Mouse (Mus musculus): ENCODE results near the gene Bcl2l2. TPM values are rescaled to one million over a fixed set of nuclear protein-coding genes. Genes with fewer than 3 reads are reported as not detected.
A peak's percentile ranks its signal among the peaks of the same experiment; 100 is the strongest.

Bcl2l2 gene
- polyA plus RNA-seq, 1 experiment: 20.5 TPM

DNA sequence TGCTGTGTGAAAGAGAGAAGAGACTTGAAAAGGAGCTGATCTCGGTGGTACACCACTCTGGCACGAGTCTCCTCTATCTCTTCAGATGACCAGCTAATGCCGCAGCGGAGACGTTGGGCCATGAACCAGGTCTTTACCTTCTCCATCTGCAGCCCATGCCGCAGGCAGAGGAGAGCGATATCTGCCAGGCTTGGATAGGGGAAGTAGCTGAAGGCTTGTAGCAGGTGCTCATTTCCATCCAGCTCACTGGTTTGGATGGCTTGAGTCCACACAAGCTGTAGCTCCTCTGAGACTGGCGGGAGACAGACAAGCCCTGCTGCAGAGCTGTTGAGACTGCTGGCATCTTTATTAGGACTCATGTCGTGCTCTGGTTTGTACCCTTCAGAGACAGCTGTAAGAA, 25.3 kb upstream of the Bcl2l2 start:
- Histone ChIP-seq H3K79me2 (ENCODE audit: control insufficient read depth, insufficient read depth) (no peaks in the 10 kb centered on the region), H3K4me2 (ENCODE audit: low read depth) (no peak overlapping the region), H3K4me3 (no peak overlapping the region), H3K36me3 (ENCODE audit: control insufficient read depth, insufficient read depth) (no peaks in the 10 kb centered on the region), H3ac (ENCODE audit: control insufficient read depth, insufficient read length) (no peak overlapping the region), H3K27me3 (ENCODE audit: control insufficient read depth, insufficient read depth, insufficient read length) (no peaks in the 10 kb centered on the region)
- TF ChIP-seq MYOD1 (IDR thresholded peaks at IDR 0.05; ENCODE audit: control insufficient read depth in 1 of 3, insufficient read length in 2 of 3, low read depth in 2 of 3) (peak in 2 of 3 experiments; percentile 18 to 65), CEBPB (IDR thresholded peaks at IDR 0.05; ENCODE audit: insufficient read depth, poor library complexity, severe bottlenecking) (no peak), MYOG (IDR thresholded peaks at IDR 0.05; ENCODE audit: control insufficient read depth in 1 of 3, insufficient read depth in 1 of 3, insufficient read length in 2 of 3, low read depth in 2 of 3) (no peak)

DNA sequence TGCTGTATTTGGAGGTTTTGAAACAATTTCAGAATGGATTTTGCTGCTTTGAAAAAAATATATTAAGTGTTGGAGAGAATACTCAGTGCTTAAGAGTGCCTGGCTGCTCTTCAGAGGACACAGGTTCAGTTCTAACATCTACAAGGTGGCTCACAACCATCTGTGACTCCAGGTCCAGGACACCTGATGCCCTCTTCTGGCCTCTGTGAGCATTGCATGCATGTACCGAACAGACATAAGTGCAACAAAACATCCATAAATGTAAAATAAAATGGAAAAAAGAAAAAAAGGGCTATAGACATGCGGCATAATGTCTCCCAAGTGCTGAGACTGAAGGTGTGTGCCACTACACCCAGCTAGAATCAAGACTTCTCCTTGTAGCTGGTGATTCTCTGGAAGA, 22.7 kb upstream of the Bcl2l2 start:
- Histone ChIP-seq H3K79me2 (ENCODE audit: control insufficient read depth, insufficient read depth) (no peaks in the 10 kb centered on the region), H3K4me2 (ENCODE audit: low read depth) (no peak overlapping the region), H3ac (ENCODE audit: control insufficient read depth, insufficient read length) (no peak overlapping the region), H3K36me3 (ENCODE audit: control insufficient read depth, insufficient read depth) (no peaks in the 10 kb centered on the region), H3K4me3 (no peak overlapping the region), H3K27me3 (ENCODE audit: control insufficient read depth, insufficient read depth, insufficient read length) (no peaks in the 10 kb centered on the region)
- no peak for TF ChIP-seq TCF12 (IDR thresholded peaks at IDR 0.05; ENCODE audit: insufficient read depth, poor library complexity, severe bottlenecking)
- TF ChIP-seq MAX (IDR thresholded peaks at IDR 0.05; ENCODE audit: low read depth): no peak
- no peak for TF ChIP-seq E2F4 (IDR thresholded peaks at IDR 0.05; ENCODE audit: insufficient read depth)
- TF ChIP-seq MYOG (IDR thresholded peaks at IDR 0.05; ENCODE audit: control insufficient read depth in 1 of 3, insufficient read depth in 1 of 3, insufficient read length in 2 of 3, low read depth in 2 of 3): no peak

DNA sequence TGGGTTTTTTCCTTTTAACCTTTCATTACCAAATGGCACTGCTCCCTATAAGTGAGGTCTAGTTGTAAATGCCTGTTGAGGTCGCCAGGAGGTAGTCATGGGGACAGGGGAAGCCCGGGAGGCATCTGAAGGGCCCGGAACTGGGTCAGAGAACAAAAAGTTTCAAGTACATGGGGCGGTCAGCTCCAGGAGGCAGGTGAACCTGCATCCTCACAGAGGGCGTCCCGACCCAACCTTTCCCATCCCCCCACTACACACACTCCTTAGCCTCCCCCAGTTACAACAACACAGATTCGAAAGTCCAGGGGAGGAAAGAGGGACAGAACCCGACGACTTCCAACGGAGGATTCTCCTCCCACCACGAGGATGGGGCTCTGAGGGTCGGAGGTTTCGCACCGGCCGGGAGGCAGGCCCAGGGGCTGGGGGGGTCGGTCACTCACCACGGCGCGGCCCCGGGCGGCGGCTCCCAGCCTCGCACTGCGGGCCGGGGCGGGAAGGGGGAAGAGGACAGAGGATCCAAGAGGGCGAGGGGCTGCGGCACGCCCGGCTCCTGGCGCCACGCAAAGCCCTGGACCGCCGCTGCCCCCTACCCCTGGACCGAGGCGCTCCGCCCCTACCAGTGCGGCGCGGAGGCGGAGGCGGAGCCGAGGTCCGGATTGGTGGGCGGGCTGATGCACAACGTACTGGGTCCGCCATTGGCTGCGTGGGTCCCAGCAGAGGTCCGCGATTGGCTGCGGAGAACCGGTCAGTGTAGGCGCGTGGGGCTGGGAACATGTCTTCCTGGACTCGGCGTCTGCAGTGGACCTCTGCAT, 19.5 kb upstream of the Bcl2l2 start:
- Histone ChIP-seq H3ac (ENCODE audit: control insufficient read depth, insufficient read length) (peak overlapping the region; percentile 43), H3K4me2 (ENCODE audit: low read depth) (peak overlapping the region; percentile 99), H3K27me3 (ENCODE audit: control insufficient read depth, insufficient read depth, insufficient read length) (no peaks in the 10 kb centered on the region), H3K79me2 (ENCODE audit: control insufficient read depth, insufficient read depth) (no peaks in the 10 kb centered on the region), H3K36me3 (ENCODE audit: control insufficient read depth, insufficient read depth) (no peaks in the 10 kb centered on the region), H3K4me3 (peak overlapping the region; percentile 53)
- TF ChIP-seq USF1 (IDR thresholded peaks at IDR 0.05; ENCODE audit: low read depth): no peak
- TF ChIP-seq POLR2AphosphoS2 (IDR thresholded peaks at IDR 0.05; ENCODE audit: insufficient read length, low read depth): peak; percentile 72
- peak; percentile 81 for TF ChIP-seq POLR2A (IDR thresholded peaks at IDR 0.05; ENCODE audit: insufficient read length, low read depth)
- TF ChIP-seq MYOG (IDR thresholded peaks at IDR 0.05; ENCODE audit: control insufficient read depth in 1 of 3, insufficient read depth in 1 of 3, insufficient read length in 2 of 3, low read depth in 2 of 3): peak in 1 of 3 experiments; percentile 4

DNA sequence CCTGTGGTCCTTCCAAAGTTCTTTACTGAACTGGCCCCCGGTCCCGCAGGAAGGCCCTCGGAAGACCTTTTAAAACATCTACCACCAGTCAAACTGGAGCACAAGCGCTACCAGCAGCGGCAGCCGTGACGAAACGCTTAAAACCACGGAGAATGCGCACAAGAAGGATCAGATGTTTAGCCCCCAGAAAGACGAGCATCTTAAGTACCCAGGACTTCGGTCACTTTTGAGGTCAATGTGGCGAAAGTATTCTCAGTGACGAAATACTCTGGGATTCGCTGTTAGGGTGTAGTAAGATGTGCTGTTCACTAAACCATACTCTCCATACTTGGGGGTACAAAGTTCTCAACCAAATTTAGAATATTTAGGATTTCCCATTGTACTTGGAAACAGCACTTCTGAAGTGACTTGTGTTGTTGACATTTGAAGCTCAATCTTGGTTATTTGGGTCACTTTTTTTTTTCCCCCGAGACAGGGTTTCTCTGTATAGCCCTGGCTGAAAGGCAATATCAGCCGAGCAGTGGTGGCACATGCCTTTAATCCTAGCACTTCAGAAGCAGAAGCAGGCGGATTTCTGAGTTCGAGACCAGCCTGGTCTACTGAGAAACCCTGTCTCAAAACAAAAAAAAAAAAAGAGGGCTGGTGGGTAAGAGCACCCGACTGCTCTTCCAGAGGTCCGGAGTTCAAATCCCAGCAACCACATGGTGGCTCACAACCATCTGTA, 18.7 kb upstream of the Bcl2l2 start:
- no peaks in the 10 kb centered on the region for H3K79me2 ChIP-seq (ENCODE audit: control insufficient read depth, insufficient read depth)
- peak overlapping the region; percentile 43 for H3ac ChIP-seq (ENCODE audit: control insufficient read depth, insufficient read length)
- peak overlapping the region; percentile 53 for H3K4me3 ChIP-seq
- TF ChIP-seq MYOG (IDR thresholded peaks at IDR 0.05; ENCODE audit: control insufficient read depth in 1 of 3, insufficient read depth in 1 of 3, insufficient read length in 2 of 3, low read depth in 2 of 3): no peak
- no peak for TF ChIP-seq POLR2AphosphoS2 (IDR thresholded peaks at IDR 0.05; ENCODE audit: insufficient read length, low read depth)
- no peak for TF ChIP-seq MAX (IDR thresholded peaks at IDR 0.05; ENCODE audit: low read depth)
- no peak for TF ChIP-seq POLR2A (IDR thresholded peaks at IDR 0.05; ENCODE audit: insufficient read length, low read depth)
- TF ChIP-seq TCF12 (IDR thresholded peaks at IDR 0.05; ENCODE audit: insufficient read depth, poor library complexity, severe bottlenecking): no peak
- TF ChIP-seq REST (IDR thresholded peaks at IDR 0.05; ENCODE audit: insufficient read depth, insufficient read length): no peak
- no peak for TF ChIP-seq USF1 (IDR thresholded peaks at IDR 0.05; ENCODE audit: low read depth)
- no peak for TF ChIP-seq SRF (IDR thresholded peaks at IDR 0.05; ENCODE audit: control insufficient read depth, insufficient read length, low read depth)
- H3K27me3 ChIP-seq (ENCODE audit: control insufficient read depth, insufficient read depth, insufficient read length): no peaks in the 10 kb centered on the region
- H3K4me2 ChIP-seq (ENCODE audit: low read depth): peak overlapping the region; percentile 99
- H3K36me3 ChIP-seq (ENCODE audit: control insufficient read depth, insufficient read depth): no peaks in the 10 kb centered on the region

DNA sequence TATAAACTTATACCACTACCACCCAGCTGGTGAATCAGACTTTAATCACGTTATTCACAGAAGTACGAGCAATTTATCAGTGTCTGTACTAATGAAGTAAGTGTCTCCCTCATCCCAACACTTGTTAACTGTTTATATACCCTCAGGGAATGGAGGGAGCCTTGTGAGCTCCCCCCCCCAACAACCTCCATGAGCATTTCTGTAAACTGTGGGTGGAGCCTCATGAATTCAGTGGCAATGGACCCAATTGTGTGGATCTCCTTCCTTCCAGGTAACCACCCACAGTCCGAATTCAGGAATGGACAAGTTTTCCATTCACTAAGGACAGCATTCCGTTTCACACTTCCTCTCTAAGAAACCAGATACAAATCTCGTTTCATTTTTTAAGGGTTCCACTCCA, 17.6 kb upstream of the Bcl2l2 start:
- Histone ChIP-seq H3K27me3 (ENCODE audit: control insufficient read depth, insufficient read depth, insufficient read length) (no peaks in the 10 kb centered on the region), H3K4me3 (no peak overlapping the region), H3ac (ENCODE audit: control insufficient read depth, insufficient read length) (no peak overlapping the region), H3K36me3 (ENCODE audit: control insufficient read depth, insufficient read depth) (no peaks in the 10 kb centered on the region), H3K79me2 (ENCODE audit: control insufficient read depth, insufficient read depth) (no peaks in the 10 kb centered on the region), H3K4me2 (ENCODE audit: low read depth) (no peak overlapping the region)
- TF ChIP-seq MAX (IDR thresholded peaks at IDR 0.05; ENCODE audit: low read depth) (no peak), POLR2AphosphoS2 (IDR thresholded peaks at IDR 0.05; ENCODE audit: insufficient read length, low read depth) (no peak), TCF3 (IDR thresholded peaks at IDR 0.05; ENCODE audit: insufficient read length, low read depth) (no peak), USF1 (IDR thresholded peaks at IDR 0.05; ENCODE audit: low read depth) (no peak), SRF (IDR thresholded peaks at IDR 0.05; ENCODE audit: control insufficient read depth, insufficient read length, low read depth) (no peak), CEBPB (IDR thresholded peaks at IDR 0.05; ENCODE audit: insufficient read depth, poor library complexity, severe bottlenecking) (no peak), POLR2A (IDR thresholded peaks at IDR 0.05; ENCODE audit: insufficient read length, low read depth) (no peak), MYOG (IDR thresholded peaks at IDR 0.05; ENCODE audit: control insufficient read depth in 1 of 3, insufficient read depth in 1 of 3, insufficient read length in 2 of 3, low read depth in 2 of 3) (no peak), REST (IDR thresholded peaks at IDR 0.05; ENCODE audit: insufficient read depth, insufficient read length) (no peak), TCF12 (IDR thresholded peaks at IDR 0.05; ENCODE audit: insufficient read depth, poor library complexity, severe bottlenecking) (no peak), E2F4 (IDR thresholded peaks at IDR 0.05; ENCODE audit: insufficient read depth) (no peak), MYOD1 (IDR thresholded peaks at IDR 0.05; ENCODE audit: control insufficient read depth in 1 of 3, insufficient read length in 2 of 3, low read depth in 2 of 3) (no peak)
